Mouse (Mus musculus) embryo, embryonic 10.5 days (tissue): ENCODE results near the gene Bicc1.

Experiments used
- DNase-seq: peaks from one replicate; pipeline ENCODE4 v3.0.0-alpha.2; 2015; ENCODE audit warnings: low spot score

The Bicc1 gene

DNA sequence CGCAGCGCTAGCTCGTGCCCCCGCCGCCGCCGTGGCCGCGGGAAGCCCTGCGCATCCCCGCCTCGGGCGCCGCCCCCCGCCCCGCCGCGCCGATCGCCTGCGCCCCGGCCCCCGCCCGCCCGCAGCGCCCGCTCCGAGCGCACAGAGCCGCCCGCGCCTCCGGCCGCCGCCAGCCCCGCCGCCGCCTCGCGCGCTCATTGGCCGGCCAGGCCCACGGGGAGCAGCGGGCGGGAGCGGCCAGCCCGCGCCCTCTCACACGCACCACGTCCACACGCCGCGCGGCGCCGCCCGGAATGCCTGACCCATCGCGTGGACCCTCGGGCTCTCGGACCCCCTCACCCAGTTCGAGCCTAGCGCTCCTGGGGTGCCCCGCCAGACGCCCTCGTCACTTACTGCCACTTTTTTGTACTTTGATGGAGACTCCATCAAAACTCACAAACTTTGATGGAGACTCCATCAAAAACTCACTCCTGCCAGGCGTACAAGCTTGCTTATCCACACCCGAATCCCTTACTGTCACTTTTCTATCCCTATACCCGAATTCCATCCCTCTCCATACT lies at the start of gene Bicc1:
Gene Bicc1 (minus strand): TSS at position 25 of the 560 bp plus-strand sequence.
- DNase-seq = peak; percentile 67

DNA sequence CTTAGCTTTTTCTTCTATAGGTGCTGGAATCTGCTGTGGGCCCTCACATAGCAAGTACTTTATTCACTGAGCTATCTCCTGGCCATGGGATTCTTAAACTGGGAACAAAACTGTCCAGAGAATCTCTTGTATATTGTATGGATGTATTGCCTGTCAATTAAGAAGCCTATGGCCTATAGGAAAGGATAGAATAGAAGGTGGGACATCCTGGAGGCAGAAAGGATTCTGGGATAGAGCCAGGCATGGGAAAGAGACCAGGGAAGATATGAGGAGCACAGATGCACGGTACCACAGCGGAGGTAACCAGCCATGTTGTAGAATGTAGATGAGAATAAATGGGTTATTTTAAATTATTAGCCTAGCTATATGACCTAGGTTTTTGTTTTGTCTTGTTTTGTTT lies 42.0 kb upstream of the Bicc1 start:
- no peak for DNase-seq

DNA sequence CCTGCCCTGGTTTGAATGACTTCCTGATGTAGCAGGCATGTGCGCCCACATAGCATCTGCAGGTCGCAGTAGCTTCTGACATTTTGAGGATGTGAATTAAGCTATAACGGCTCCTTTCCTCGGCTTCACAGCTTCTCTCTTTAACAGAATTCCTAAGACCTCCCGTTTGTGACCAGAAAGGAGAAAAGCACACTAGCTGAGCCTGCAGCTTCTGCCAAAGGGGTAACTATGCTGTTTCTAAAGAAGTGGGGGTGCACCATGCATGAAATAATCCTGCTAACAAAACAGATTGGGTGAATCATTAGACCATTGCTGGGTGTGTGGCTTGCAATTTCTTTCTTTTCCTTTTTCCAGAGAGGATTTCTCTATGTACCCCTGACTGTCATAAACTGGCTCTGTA lies 41.5 kb upstream of the Bicc1 start:
- no peak for DNase-seq

DNA sequence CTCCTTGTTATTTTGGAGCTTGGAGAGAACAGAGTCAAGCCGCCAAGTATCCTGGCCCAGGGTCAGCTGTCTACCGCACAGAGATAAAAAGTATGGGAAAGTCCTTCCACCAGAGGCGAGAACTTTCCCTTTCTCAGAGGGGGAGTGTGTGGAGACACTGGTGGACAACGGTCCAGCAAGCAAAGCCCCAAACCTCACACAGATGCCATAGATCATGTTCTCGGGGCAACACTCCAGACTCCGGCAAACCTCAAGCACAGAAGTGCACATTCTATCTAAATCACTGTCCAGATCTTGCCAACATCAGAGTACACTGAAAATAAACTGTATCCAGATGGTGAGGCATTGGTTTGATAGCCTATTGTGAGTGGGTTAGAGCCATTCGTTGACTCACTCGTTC lies 39.2 kb upstream of the Bicc1 start:
- no peak for DNase-seq

DNA sequence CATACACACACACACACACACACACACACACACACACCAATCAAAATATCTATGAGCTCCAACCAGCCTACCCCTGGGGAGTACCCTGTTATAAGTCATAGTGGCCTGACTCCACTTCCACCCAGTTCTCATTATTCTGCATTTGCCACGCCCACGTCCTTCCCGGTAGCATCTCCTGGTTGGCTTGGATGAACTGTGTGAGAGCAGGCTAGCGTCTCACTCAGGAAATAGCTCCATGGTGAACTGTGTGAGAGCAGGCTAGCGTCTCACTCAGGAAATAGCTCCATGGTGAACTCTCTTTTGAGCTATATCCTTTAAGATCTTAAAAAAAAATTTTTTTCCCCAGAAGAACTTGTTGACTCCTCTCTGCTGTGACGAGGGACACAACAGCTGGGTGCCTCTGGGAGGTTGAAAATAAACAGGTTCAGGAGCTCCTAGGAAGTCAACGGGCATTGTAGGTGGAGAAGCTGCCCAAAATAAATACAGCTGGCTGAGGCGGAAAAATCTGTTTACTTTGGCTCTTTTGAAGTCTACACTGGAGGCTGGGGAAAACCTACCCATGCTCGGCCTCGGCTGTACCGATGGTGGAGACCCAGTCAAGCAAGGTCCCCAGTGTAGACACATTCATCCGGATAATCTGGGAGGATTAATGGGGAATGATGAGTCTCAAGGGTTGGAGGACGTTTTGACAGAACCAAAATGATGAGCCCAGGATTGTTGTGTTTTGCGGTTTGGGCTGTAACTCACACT lies 37.7 kb upstream of the Bicc1 start:
- no peak for DNase-seq

DNA sequence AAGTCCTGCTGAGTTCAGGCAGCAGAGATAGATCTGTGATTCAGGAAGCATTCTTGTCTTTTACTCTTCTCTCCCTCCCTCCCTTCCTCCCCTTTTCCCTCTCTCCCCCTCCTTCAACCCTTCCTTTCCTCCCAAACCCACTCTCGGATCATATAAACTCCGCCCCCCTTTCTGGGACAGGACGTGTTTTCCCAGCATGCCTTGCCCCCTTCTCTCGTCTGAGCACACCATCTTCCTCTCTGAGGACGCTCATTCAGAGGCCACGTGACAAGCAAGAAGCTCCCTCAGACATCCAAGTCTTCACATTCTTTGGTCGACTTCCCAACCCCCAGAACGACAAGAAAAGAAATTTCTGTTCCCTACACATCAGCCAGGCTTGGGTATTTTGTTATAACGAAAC lies 36.0 kb upstream of the Bicc1 start:
- DNase-seq = peak; percentile 22

DNA sequence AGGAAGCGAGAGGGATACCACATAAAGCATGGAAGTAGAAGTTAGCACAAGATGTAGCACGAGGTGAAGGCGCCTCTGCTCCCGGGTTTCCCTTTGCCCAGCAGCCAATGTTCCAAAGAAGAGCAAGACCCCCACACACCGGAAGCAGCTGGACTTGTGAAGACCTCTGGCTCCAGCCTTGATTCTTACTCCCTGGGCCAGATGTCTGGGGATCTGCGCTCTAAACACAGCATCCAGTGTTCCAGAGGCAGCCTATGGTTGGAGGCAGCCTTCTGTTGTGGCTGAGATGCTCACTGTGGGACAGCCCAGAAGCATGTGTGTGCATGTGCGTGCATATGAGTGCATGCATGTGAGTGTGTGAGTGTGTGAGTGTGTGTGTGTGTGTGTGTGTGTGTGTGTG lies 35.2 kb upstream of the Bicc1 start:
- no peak for DNase-seq

DNA sequence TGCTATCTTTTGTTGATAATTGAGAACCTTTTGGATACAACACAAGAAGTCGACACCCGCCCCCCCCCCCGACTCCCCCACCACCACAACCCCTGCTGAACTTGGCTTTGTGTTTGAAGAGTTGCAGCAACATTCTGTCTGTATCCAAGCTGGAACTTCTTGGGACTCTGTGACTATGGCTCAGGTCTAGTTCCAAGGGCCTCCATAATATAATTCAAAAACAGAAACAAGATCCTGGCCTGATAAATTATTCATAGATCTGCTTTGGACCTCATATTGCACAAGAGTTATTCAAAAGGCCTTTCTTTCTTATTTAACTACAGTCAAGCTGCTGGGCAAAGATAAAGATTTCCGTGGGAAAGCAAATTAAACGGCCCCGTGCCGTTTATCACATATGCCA lies 33.8 kb upstream of the Bicc1 start:
- no peak for DNase-seq

DNA sequence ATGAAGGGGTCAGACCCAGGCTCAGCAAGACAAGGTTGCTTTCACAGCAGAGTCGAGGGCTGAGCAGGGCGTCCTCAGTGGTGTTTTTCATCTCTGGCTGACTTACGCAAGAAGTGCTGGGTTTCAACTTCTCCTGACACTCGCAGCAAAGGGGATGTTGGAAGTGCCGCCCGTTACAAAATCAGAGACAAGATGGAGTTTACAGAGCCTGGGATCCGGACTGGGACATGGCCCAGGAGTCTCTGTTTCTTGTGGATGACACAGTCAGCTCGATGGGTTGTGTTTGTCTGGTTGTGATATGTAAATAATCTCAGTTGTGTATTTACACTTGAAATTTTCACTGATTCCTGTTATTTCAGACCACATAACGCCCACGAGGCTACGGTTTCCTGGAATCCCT lies 33.4 kb upstream of the Bicc1 start:
- DNase-seq = no peak

DNA sequence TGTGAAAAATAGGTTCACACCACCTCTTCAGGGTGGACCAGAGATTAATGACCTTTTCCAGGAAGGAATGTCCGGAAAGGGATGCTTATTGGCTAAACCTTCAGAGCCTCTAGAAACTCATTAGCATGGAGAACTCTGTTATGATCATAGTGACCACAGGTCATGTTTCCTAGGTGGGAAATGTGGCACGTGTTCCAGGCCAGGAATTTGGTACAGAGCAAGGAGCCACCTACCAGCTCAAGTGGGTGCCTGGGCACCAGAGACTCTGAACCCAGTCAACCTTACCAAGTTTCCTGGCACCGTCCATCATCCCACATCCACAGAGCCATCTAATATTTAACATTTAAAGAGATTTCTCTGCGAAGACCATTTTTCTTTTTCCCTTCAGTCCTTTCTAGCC lies 29.2 kb upstream of the Bicc1 start:
- DNase-seq = no peak

DNA sequence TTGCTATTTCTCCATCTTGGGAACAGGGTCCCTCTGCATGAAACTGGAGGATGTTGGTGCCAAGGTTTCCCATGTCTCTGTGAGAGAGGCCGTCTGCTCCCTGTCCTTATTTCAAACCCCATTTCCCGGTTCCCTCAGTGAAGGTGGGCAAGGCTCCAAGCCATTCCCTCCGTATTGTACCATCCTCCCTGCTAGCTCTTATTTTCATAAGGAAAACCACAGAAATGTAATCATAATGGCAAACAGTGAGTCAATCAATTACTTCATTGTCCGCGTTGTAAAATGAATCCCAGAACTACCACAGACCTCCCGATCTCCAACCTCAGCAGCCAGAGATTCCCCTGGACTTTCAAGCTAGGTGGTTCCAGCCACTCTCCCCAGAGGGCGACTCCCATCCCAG lies 25.6 kb upstream of the Bicc1 start:
- DNase-seq = no peak

DNA sequence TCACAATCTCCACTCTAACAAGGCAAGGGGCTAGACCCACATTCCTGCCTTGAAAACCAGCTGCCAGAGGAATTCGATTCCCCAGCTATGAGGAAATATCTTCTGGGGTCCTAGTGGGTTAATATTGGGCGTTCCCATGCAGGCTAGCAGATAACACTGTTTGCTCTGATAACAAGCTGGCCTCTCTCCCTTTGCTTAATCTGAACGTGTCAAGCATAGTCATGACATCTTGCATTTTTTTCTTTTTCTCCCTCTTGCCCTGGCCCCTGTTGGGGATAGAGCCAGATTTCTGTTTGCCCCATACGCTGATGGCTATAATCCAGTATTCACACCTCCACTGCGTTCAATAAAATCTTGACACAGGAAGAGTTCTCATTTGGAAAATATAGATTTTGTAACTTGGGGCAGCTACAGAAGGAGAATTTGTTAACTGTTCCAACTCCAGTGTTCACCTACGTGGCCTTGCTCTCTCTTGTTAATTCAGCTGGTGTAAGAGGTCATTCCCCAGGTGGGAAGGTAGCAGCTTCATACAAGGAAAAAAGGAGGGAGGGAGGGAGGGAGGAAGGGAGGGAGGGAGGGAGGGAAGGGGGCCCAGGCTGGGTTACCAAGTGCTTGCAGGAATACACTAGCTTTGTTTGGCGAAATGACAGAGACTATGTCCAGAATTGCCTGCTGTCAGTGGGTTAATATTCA lies 24.0 kb upstream of the Bicc1 start:
- no peak for DNase-seq

DNA sequence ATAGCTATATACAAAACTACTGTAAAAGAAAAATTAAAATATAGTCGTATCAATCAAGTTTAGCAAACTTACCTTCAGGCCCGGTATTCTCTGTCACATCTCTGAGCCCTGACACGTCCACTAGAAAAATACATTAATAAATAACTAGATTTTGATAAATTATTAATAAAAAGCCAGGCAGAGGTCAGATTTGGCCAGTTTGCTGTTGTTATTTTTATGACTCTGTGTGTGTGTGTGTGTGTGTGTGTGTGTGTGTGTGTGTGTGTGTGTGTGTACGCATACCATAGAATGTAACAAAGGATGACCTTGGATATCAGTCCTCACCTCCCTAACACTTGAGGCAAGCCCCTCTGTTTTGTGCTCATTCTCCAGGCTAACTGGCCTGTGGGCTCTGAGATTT lies 22.4 kb upstream of the Bicc1 start:
- no peak for DNase-seq

DNA sequence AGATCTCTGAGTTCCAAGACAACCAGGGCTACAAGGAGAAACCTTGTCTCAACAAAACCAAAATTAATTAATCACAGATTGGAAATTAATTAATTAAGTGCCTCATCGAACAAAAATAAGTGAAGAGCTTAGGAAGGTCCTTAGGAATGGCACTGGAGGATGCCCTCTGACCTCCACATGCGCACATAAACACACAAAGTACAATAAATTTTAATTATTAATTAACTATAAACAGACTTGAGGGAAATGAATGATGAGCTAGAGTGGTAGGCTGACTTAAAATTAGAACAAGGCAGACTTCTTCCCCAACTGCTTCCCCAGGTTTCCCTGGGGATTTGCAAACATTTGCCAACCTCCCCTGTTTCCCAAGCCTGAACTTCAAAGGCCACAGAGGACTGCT lies 21.6 kb upstream of the Bicc1 start:
- DNase-seq = no peak

DNA sequence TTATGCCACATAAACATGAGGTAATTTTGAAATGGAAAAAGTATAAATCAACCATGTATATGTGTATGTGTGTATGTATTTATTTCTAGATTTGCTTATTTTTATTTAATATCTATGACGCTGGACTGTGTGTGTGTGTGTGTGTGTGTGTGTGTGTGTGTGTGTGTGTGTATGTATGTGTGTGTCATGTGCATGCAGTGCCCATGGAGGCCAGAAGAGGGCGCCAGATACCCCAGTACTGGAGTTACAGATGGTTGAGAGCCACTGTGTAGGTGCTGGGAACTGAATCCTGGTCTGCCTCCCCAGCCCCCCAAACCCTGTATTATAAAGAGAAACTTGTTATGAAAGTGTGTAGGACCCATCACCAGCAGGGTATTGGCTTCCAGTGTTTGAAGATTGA lies 20.6 kb upstream of the Bicc1 start:
- DNase-seq = no peak

DNA sequence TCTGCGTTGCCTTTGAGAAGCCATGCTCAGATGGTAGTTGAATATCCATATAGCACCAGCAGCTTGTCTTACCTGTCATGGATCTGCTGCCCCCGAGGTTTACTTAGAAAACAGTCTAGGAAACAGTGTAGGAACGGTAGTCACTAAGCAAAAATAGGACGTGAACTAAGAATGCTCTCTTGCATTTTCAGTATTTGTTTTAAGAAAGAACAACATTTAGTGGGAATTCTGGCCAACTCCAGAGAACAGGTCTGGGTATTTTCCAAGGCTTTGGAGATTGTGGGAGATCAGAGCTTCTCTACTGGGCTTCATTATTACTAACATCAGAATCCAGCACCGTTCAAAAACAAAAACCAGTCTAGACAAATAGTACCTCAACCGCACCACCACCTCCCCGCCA lies 17.7 kb upstream of the Bicc1 start:
- DNase-seq = no peak

DNA sequence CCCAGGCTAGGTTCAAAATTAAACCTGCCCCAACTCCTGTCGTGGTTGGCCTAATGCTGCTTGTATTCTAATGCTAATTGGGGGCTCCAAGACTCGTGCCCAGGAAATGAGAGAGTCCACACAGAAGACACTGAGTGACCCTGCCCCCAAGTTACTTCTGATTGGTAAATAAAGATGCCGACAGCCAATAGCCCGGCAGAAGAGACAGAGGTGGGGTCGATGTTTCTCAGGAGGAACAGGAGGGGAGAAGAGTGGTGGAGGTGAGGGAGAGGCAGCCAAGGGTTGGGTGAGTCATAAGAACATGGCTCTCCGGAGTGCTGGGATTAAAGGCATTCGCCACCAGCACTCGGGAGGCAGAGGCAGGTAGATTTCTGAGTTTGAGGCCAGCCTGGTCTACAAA lies 16.8 kb upstream of the Bicc1 start:
- no peak for DNase-seq

DNA sequence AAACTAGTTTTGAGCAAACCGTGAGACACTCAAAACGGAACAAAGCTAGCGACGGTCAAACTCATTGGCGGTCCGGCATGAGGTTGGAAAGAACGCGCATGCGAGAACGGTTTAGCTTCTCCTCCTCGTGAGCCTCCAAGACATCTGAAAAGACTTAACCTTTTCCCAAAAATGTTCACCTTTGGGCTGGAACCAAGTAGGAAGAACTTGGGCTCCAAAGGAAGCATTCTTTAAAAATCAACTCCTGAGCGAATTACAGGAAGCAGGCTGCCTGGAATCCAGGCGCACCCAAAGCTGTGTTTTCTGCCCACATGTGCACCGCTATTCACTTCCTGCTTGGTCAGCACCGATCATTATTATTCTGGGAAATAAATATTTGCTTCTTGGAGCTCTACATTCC lies 15.8 kb upstream of the Bicc1 start:
- no peak for DNase-seq

DNA sequence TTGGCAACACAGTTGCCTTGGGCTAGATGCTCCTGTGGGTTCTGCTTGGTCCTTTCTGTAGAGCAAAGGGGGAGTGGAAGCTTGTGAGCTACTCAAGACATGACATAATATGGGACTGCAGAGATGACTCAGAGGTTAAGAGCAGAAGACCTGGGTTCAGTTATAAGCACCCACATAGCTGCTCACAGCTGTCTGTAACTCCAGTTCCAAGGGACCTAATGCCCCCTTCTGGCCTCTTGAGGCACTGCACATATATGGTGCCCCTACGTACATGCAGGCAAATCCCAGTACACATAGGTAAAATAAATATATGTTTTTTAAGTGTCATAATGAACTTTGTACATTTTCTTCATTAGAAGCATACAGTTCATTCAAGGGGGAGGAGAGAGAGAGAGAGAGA lies 11.9 kb upstream of the Bicc1 start:
- DNase-seq = no peak

DNA sequence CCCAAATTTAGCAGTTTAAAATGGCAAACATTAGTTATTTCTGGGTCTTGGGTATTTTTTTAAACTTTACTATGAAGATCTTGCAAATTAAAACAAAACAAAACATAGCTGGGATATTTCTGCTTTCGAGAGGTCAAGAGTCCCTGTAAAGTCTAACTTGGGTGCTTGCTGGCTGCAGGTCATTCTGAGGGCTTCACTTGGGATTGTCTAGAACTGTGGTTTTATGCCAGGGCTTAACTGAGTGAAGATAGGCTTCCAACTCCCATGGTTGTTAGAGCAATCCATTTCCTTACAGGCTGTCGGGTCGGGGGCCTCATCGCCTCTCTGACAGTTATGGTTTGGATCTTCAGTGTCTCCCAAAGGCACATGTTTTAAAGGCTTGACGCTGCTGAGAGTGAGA lies 11.3 kb upstream of the Bicc1 start:
- no peak for DNase-seq

DNA sequence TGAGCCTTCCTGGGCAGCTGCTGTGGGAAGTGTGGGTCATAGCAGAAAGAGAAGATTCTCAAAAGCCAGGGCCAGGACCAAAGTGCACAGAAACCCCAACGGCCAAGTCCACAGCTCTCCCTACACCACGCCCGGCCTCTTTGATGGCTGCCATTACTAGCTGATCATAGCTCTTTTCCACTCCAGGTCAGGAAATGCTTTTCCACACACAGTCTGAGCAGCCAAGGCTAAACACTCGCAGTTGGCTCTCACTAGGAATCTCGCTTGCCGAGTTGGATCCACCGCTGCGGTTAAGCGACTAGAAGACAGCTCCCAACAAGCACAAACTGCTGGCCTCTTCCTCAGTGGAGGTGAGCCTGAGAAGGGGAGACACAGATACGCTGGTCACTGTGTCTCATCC lies 10.3 kb upstream of the Bicc1 start:
- no peak for DNase-seq

DNA sequence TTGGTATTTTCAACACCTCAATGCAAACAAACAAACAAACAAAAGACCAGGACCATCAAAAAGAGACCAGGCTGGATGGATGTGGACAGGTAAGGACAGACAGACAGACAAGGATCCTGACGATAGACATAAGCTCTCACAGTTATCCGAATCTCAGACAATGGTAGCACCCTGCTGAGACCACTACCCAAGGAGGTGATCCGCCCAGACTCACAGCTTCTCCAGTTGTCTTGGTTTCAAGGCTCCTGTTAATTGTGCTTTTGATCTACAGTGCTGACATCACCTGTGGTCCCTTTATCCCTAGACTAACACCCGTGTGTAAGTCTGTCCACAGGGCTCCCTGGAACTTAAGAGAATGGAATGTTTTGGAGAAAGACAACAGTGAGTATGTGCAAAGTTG lies 9.7 kb upstream of the Bicc1 start:
- no peak for DNase-seq

DNA sequence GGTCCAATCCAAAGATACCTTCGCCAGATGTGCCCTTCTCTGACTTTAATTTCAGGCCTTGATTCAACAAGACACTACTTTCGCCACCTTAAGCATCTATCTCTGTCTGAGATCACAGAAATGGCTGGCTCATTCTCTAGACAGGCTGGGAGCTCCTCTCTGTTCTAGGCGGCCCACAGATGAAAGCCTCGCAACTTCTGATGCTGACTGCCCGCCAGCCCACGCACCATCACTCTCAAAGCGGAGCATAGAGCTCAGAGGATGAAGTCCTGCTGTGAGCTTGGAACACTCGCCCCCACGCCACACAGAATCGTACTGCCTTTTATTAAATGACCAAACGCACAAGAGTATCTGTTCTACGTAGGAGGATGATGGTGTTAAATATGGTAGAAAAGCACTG lies 949 bp upstream of the Bicc1 start:
- DNase-seq = no peak
